Mouse (Mus musculus) hindlimb bud, embryonic 11.5 days (tissue): ENCODE results near the gene Olfr1288.

Experiments
- DNase-seq: peaks from one replicate; pipeline ENCODE4 v3.0.0-alpha.2; 2012; ENCODE audit warnings: low read depth, low spot score; ENCODE audit errors: extremely low spot score

The Olfr1288 gene

DNA sequence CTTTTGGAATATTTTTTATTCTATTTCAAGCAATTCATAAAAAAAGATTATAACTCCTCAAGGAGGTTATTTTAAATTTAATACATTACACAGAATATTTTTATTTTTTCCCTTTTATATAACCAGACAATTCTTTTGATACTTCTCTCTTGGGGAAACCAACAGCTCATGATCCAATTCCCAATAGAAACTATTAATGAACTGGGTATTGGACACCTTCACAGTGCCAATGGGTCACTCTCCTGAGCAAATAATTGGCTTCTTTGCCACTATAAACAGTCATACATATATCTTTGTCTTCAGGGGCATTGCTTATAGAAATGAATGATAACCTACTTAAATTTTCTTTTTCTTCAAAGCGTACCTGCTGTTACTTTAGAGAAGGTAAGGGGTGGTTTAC is at the start of gene Olfr1288:
Gene Olfr1288, plus strand, starts transcription at position 301 of the 400 bp plus-strand sequence.
- no peak for DNase-seq

GRCm38 (mm10) chr2:111448842-111449241 is 25.1 kb upstream of the Olfr1288 start, which contains the start of gene Olfr1287:
Olfr1287 (plus strand) TSS chr2:111449142.
- DNase-seq: no peak

DNA sequence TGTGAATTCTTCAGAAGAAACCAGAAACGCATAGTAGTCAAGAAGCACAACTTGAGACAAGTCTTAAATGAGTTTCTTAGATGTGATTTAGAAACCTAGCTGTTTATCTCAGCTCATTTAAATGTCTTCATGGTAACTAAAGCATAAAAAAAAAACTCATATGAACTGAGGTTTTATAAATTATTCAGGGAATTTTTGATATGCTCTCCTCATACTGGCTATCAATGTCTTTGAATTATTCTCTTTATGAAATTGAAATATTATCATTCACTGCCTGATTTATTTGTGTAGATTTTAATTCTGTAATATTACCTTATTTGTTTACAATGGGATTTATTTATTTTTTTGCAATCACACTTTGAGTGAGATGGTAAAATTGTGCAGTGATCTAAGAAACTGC is 6.6 kb downstream of the Olfr1288 start, which contains the start of gene Olfr1289:
Gene Olfr1289, plus strand, starts transcription at position 301 of the 400 bp plus-strand sequence.
- no peak for DNase-seq

GRCm38 (mm10) chr2:111493729-111494128 is 19.8 kb downstream of the Olfr1288 start, which contains the start of gene Olfr1290:
Olfr1290 (minus strand) TSS chr2:111493829.
- no peak for DNase-seq

DNA sequence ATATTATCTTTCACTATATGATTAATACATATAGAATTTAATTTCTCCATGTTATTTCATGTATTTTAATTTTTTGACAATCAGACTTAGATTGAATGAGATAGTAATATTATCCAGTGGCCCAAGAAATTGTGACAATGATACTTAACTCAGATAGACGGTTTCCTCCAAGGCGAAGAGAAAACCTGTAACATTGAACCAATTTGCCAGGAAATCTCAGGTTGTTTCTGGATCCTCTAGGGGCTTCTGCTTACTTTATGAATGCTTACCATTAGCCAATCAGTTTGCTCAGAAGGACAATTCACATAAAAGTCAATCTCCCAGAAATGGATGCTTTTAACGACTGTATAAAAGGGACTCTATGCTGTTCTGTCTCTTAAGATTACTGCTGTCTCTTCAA is 23.0 kb downstream of the Olfr1288 start, which contains the start of gene Olfr1291-ps1:
Gene Olfr1291-ps1, plus strand, starts transcription at position 301 of the 400 bp plus-strand sequence.
- DNase-seq: no peak

GRCm38 (mm10) chr2:111517451-111517850 is 43.5 kb downstream of the Olfr1288 start:
- no peak for DNase-seq

DNA sequence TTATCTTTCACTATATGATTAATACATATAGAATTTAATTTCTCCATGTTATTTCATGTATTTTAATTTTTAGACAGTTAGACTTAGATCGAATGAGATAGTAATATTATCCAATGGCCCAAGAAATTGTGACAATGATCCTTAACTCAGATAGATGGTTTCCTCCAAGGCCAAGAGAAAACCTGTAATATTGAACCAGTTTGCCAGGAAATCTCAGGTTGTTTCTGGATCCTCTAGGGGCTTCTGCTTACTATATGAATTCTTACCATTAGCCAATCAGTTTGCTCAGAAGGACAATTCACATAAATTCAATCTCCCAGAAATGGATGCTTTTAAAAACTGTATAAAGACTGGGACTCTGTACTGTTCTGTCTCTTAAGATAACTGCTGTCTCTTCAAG is 51.0 kb downstream of the Olfr1288 start, which contains the start of gene Olfr1293-ps:
Gene Olfr1293-ps, plus strand, starts transcription at position 301 of the 400 bp plus-strand sequence.
- no peak for DNase-seq
